8 mouse cellular contexts compared by ENCODE assay signal in genomic region chr5:122393887-122394286, GRCm38 (mm10). TPM values are rescaled to one million over a fixed set of nuclear protein-coding genes. Genes with fewer than 3 reads are reported as not detected.
DNase-seq lines count a peak whose midpoint lies in the region; ATAC-seq and TF ChIP-seq lines count a peak whose summit lies in the region.

No protein-coding gene starts in this region.

- TF ChIP-seq POLR2A in spleen, adult 2 months (IDR thresholded peaks at IDR 0.05; ENCODE audit: low read depth, low read length) = no peak

- WGBS in heart, embryonic 10.5 days = 61% methylated on average over 2 of the region's 2 CpGs
- 58% methylated on average over 2 of the region's 2 CpGs for WGBS in embryonic facial prominence, embryonic 14.5 days
- WGBS in spleen, adult 2 months = 47% methylated on average over 2 of the region's 2 CpGs

- H3K79me3 ChIP-seq in C2C12 (ENCODE audit: low read depth) = peaks cover 15% of the 10 kb centered on the region

- peak; percentile 93 for DNase-seq in heart, adult 11 months
- DNase-seq in heart, embryonic 10.5 days (ENCODE audit: low spot score) = no peak
- DNase-seq in adrenal gland, postnatal 36 days = peak; percentile 79 to 82
- DNase-seq in embryonic facial prominence, embryonic 14.5 days (ENCODE audit: low spot score) = peak; percentile 58
- DNase-seq in kidney, postnatal 25 days = peak; percentile 83 to 90
- DNase-seq in lung, postnatal 36 days = peak; percentile 90
- DNase-seq in spleen, adult 2 months (ENCODE audit: low read depth in 1 of 2, low spot score in 2 of 2) = peak; percentile 61 to 75

- peaks cover 9% of the 10 kb centered on the region for H3K4me1 ChIP-seq in heart, embryonic 10.5 days
- peaks cover 9% of the 10 kb centered on the region; the same call in 1 of the 2 replicates for H3K4me1 ChIP-seq in embryonic facial prominence, embryonic 14.5 days (ENCODE audit: control insufficient read depth, insufficient read depth, low read length)
- peaks cover 13% of the 10 kb centered on the region for H3K4me1 ChIP-seq in spleen, adult 2 months (ENCODE audit: control insufficient read depth, insufficient read depth, insufficient read length)

- no peak overlapping the region for H3K4me3 ChIP-seq in heart, embryonic 10.5 days
- H3K4me3 ChIP-seq in C2C12 (ENCODE audit: insufficient read depth, poor library complexity, severe bottlenecking) = no peak overlapping the region
- H3K4me3 ChIP-seq in embryonic facial prominence, embryonic 14.5 days (ENCODE audit: low read depth, low read length) = no peak overlapping the region
- H3K4me3 ChIP-seq in spleen, adult 2 months (ENCODE audit: extremely low read depth, insufficient read depth, insufficient read length) = no peak overlapping the region

- peak; percentile 57 for TF ChIP-seq CTCF in C2C12 (IDR thresholded peaks at IDR 0.05; ENCODE audit: control insufficient read depth, insufficient read depth, insufficient read length)
- peak; percentile 65; the same call in 1 of the 2 replicates for TF ChIP-seq CTCF in spleen, adult 2 months (IDR thresholded peaks at IDR 0.05; ENCODE audit: extremely low read depth, insufficient read depth, insufficient read length, insufficient replicate concordance)

- H3K79me2 ChIP-seq in C2C12 (ENCODE audit: control insufficient read depth, insufficient read depth) = peaks cover 36% of the 10 kb centered on the region

- H3K27ac ChIP-seq in heart, embryonic 10.5 days = no peak overlapping the region
- no peak overlapping the region for H3K27ac ChIP-seq in embryonic facial prominence, embryonic 14.5 days (replicated peaks; ENCODE audit: low read depth, low read length)
- H3K27ac ChIP-seq in spleen, adult 2 months (ENCODE audit: insufficient read depth, low read length) = no peak overlapping the region

- no peaks in the 10 kb centered on the region for H3K9me3 ChIP-seq in heart, embryonic 10.5 days
- H3K9me3 ChIP-seq in embryonic facial prominence, embryonic 14.5 days (ENCODE audit: control insufficient read depth, low read length) = no peaks in the 10 kb centered on the region

- no peak overlapping the region for H3ac ChIP-seq in C2C12 (ENCODE audit: control insufficient read depth, insufficient read length, low read depth)

- H3K4me2 ChIP-seq in embryonic facial prominence, embryonic 14.5 days (ENCODE audit: low read depth, low read length) = no peak overlapping the region

- H3K36me3 ChIP-seq in heart, embryonic 10.5 days = peaks cover 33% of the 10 kb centered on the region
- peaks cover 12% of the 10 kb centered on the region for H3K36me3 ChIP-seq in C2C12 (ENCODE audit: control insufficient read depth, insufficient read depth)
- peaks cover 18% of the 10 kb centered on the region for H3K36me3 ChIP-seq in embryonic facial prominence, embryonic 14.5 days (ENCODE audit: control insufficient read depth, insufficient read depth, low read length)
- H3K36me3 ChIP-seq in spleen, adult 2 months (ENCODE audit: control insufficient read depth, insufficient read depth, low read length) = peaks cover 7% of the 10 kb centered on the region

- no peak overlapping the region for H3K9ac ChIP-seq in embryonic facial prominence, embryonic 14.5 days (ENCODE audit: low read depth, low read length)

- no peaks in the 10 kb centered on the region for H3K27me3 ChIP-seq in heart, embryonic 10.5 days (ENCODE audit: insufficient read depth, poor library complexity, severe bottlenecking)
- no peaks in the 10 kb centered on the region for H3K27me3 ChIP-seq in C2C12 (ENCODE audit: control insufficient read depth, insufficient read depth, insufficient read length)
- H3K27me3 ChIP-seq in embryonic facial prominence, embryonic 14.5 days (replicated peaks; ENCODE audit: control insufficient read depth, insufficient read depth, low read length) = no peaks in the 10 kb centered on the region
- H3K27me3 ChIP-seq in spleen, adult 2 months (ENCODE audit: control insufficient read depth, insufficient read depth, low read length) = no peaks in the 10 kb centered on the region

- ATAC-seq in embryonic facial prominence, embryonic 14.5 days (ENCODE audit: low read depth) = no peak

TF ChIP-seq in C2C12, 6 proteins besides CTCF, POLR2A, EP300 and RAD21:
- TF ChIP-seq USF1 (IDR thresholded peaks at IDR 0.05; ENCODE audit: low read depth) (no peak), MYOG (IDR thresholded peaks at IDR 0.05; ENCODE audit: control insufficient read depth, extremely low read depth, insufficient read length) (no peak), MAX (IDR thresholded peaks at IDR 0.05) (no peak), MYOD1 (IDR thresholded peaks at IDR 0.05; ENCODE audit: control insufficient read depth, insufficient read length, low read depth) (no peak), FOSL1 (IDR thresholded peaks at IDR 0.05; ENCODE audit: insufficient read depth, low read length, poor library complexity, severe bottlenecking) (no peak), CEBPB (IDR thresholded peaks at IDR 0.05; ENCODE audit: low read depth) (no peak)

RNA-seq across cellular contexts. Expression of gene Arpc3, which starts 2.2 kb away (rescaled TPM):
- polyA plus RNA-seq in heart, embryonic 10.5 days (2016; fragmentation: Nextera tagmentation; extraction: Ambion mirVana) = 82.8 and 108 TPM in 2 replicates
- 185 TPM for polyA plus RNA-seq in C2C12 (2012; fragmentation: generic; extraction: Trizol)
- total RNA-seq in adrenal gland, postnatal 36 days (2021) = 100 to 1,000 TPM; 223 to 328 TPM
- 50.3 and 51.8 TPM in 2 replicates for polyA plus RNA-seq in embryonic facial prominence, embryonic 14.5 days (2014; fragmentation: Nextera tagmentation; extraction: Ambion mirVana)
- polyA plus RNA-seq in spleen, adult 2 months (2012; rRNA removed) = 134 and 154 TPM in 2 replicates

RNA-seq across cellular contexts. Expression of gene Fam216a, which starts 21.7 kb away (rescaled TPM):
- 69.5 and 80.8 TPM in 2 replicates for polyA plus RNA-seq in heart, embryonic 10.5 days (2016; fragmentation: Nextera tagmentation; extraction: Ambion mirVana)
- 49.5 TPM for polyA plus RNA-seq in C2C12 (2012; fragmentation: generic; extraction: Trizol)
- total RNA-seq in adrenal gland, postnatal 36 days (2021) = 10 to 100 TPM; 30.2 to 38.9 TPM
- polyA plus RNA-seq in embryonic facial prominence, embryonic 14.5 days (2014; fragmentation: Nextera tagmentation; extraction: Ambion mirVana) = 73.9 and 77.3 TPM in 2 replicates
- polyA plus RNA-seq in spleen, adult 2 months (2012; rRNA removed) = 7.4 and 10.0 TPM in 2 replicates

RNA-seq across cellular contexts. Expression of gene Gpn3, which starts 22.2 kb away (rescaled TPM):
- polyA plus RNA-seq in heart, embryonic 10.5 days (2016; fragmentation: Nextera tagmentation; extraction: Ambion mirVana) = 70.5 and 83.4 TPM in 2 replicates
- 35.9 TPM for polyA plus RNA-seq in C2C12 (2012; fragmentation: generic; extraction: Trizol)
- 10 to 100 TPM; 34.8 to 36.0 TPM for total RNA-seq in adrenal gland, postnatal 36 days (2021)
- 62.1 and 64.7 TPM in 2 replicates for polyA plus RNA-seq in embryonic facial prominence, embryonic 14.5 days (2014; fragmentation: Nextera tagmentation; extraction: Ambion mirVana)
- polyA plus RNA-seq in spleen, adult 2 months (2012; rRNA removed) = 55.5 and 75.5 TPM in 2 replicates

RNA-seq across cellular contexts. Expression of gene Anapc7, which starts 27.6 kb away (rescaled TPM):
- polyA plus RNA-seq in heart, embryonic 10.5 days (2016; fragmentation: Nextera tagmentation; extraction: Ambion mirVana) = 41.4 and 44.2 TPM in 2 replicates
- 45.3 TPM for polyA plus RNA-seq in C2C12 (2012; fragmentation: generic; extraction: Trizol)
- total RNA-seq in adrenal gland, postnatal 36 days (2021) = 10 to 100 TPM; 44.2 to 52.2 TPM
- polyA plus RNA-seq in embryonic facial prominence, embryonic 14.5 days (2014; fragmentation: Nextera tagmentation; extraction: Ambion mirVana) = 23.1 and 24.9 TPM in 2 replicates
- polyA plus RNA-seq in spleen, adult 2 months (2012; rRNA removed) = 18.0 and 21.2 TPM in 2 replicates

RNA-seq across cellular contexts. Expression of gene Vps29, which starts 39.7 kb away (rescaled TPM):
- polyA plus RNA-seq in heart, embryonic 10.5 days (2016; fragmentation: Nextera tagmentation; extraction: Ambion mirVana) = 245 and 246 TPM in 2 replicates
- 148 TPM for polyA plus RNA-seq in C2C12 (2012; fragmentation: generic; extraction: Trizol)
- 100 to 1,000 TPM; 141 to 165 TPM for total RNA-seq in adrenal gland, postnatal 36 days (2021)
- 211 and 218 TPM in 2 replicates for polyA plus RNA-seq in embryonic facial prominence, embryonic 14.5 days (2014; fragmentation: Nextera tagmentation; extraction: Ambion mirVana)
- polyA plus RNA-seq in spleen, adult 2 months (2012; rRNA removed) = 19.5 and 21.9 TPM in 2 replicates
